Mouse (Mus musculus) bone marrow macrophage, adult 2 months (primary cell): ENCODE measurements around the gene L2hgdh.

Source experiments
- CTCF ChIP-seq: IDR thresholded peaks from 2 replicates; pipeline ENCODE4 v1.5.1; 2012; ENCODE audit warnings: low read depth, mild to moderate bottlenecking, low read length, moderate library complexity
- POLR2A ChIP-seq: IDR thresholded peaks from 2 replicates; pipeline ENCODE4 v1.6.1; 2012; ENCODE audit warnings: mild to moderate bottlenecking, low read depth, low read length, borderline replicate concordance

GRCm38 (mm10) chr12:69682788-69683419 lies 41.8 kb downstream of the L2hgdh start:
- TF ChIP-seq CTCF (no peak), POLR2A (no peak)
